Mouse (Mus musculus): Measurements from ENCODE around the gene Nfu1.

DNA sequence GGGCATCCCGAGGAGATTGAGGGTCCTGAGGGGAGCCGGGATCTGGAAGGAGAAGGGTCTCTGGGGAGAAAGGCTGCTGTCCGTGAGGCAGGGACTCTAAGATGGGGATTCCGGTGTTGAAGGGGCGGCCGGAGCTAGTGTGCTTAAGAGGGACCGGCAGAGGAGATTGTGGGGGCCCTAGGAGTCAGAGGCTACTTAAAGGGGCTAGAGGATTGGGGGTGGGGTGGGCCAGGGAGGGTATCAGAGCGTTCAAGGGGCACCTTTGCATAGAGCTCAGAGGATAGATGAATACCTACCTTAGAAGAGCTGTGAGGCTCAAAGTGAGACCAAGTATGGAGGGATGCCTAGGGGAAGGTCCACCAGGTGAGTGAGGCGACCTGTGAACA lies 34.1 kb downstream of the Nfu1 start:
- no peak for TF ChIP-seq POLR2A (IDR thresholded peaks at IDR 0.05; ENCODE audit: borderline replicate concordance, low read depth, low read length)
- TF ChIP-seq CTCF (IDR thresholded peaks at IDR 0.05; ENCODE audit: low read depth, low read length) = no peak
